Mouse (Mus musculus) heart, adult 2 months (tissue): ENCODE measurements around the gene Slc6a6. TPM values are rescaled to one million over a fixed set of nuclear protein-coding genes. Genes with fewer than 3 reads are reported as not detected.

Experiments
- DNase-seq, 2 experiments: peaks; one replicate each; pipeline ENCODE4 v3.0.0; 2021
- H3K27ac ChIP-seq: fragments of 200-600 bp; 2 replicates; pipeline ENCODE4 v1.8.1; 2022
- H3K27me3 ChIP-seq: fragments of 200-500 bp; 2 replicates; pipeline ENCODE4 v1.6.1; 2012; ENCODE audit warnings: mild to moderate bottlenecking, low read length, inconsistent platforms, mixed read lengths; ENCODE audit not compliant: control insufficient read depth, insufficient read depth
- H3K36me3 ChIP-seq: fragments of 200-500 bp; 2 replicates; pipeline ENCODE4 v1.6.1; 2012; ENCODE audit warnings: low read length, inconsistent platforms; ENCODE audit not compliant: control insufficient read depth, insufficient read depth
- H3K4me1 ChIP-seq: fragments of 200-500 bp; 2 replicates; pipeline ENCODE4 v1.6.1; 2011; ENCODE audit warnings: low read length; ENCODE audit not compliant: control insufficient read depth, insufficient read depth
- H3K4me3 ChIP-seq: fragments of 200-600 bp; 2 replicates; pipeline ENCODE4 v1.8.1; 2022
- H3K79me2 ChIP-seq: fragments of 200-500 bp; replicated peaks from 2 replicates; pipeline ENCODE4 v1.6.1; 2012; ENCODE audit warnings: mild to moderate bottlenecking, inconsistent platforms, low read length, moderate library complexity, mixed read lengths; ENCODE audit not compliant: control insufficient read depth, insufficient read depth
- H3K9ac ChIP-seq: fragments of 200-500 bp; 2 replicates; pipeline ENCODE4 v1.6.1; 2012; ENCODE audit warnings: low read depth, mild to moderate bottlenecking, control low read depth, inconsistent platforms, low read length, mixed read lengths
- CTCF ChIP-seq: fragments of 200-600 bp; IDR thresholded peaks from 2 replicates; pipeline ENCODE4 v1.8.1; 2022; ENCODE audit warnings: antibody characterized with exemption, mild to moderate bottlenecking, moderate library complexity
- EP300 ChIP-seq: fragments of 200-500 bp; IDR thresholded peaks from 2 replicates; pipeline ENCODE4 v1.6.1; 2011; ENCODE audit warnings: low read depth, low read length, control low read depth; ENCODE audit not compliant: insufficient read depth
- POLR2A ChIP-seq: fragments of 200-500 bp; IDR thresholded peaks from 2 replicates; pipeline ENCODE4 v1.6.1; 2011; ENCODE audit warnings: mild to moderate bottlenecking, low read depth, low read length, control low read depth; ENCODE audit not compliant: insufficient read depth
- WGBS: fragments of 180-500 bp; shearing (Covaris S2); methylation state at CpG from one replicate; pipeline ENCODE4 v1.1.7; 2018; 5-methylcytosine and 5-hydroxymethylcytosine counted together
- intact Hi-C: fragments of 180-260 bp; cut with DNase I; formaldehyde crosslinking; loops from one replicate; pipeline ENCODE4 v1.15.1; 2025
- polyA plus RNA-seq: library from polyadenylated mRNA; depleted of rRNA; stranded (reverse); fragments of >200 nt; gene quantifications from 2 replicates; pipeline ENCODE4 v1.2.3, GENCODE M21; 2012
- total RNA-seq, 2 experiments: library from RNA; stranded (reverse); gene quantifications; 2 replicates each; pipeline ENCODE4 v1.2.3; 2021

Gene Slc6a6
- total and polyA plus RNA-seq, 3 experiments, result 56.4 to 96.9 (median 86.2) TPM

DNA sequence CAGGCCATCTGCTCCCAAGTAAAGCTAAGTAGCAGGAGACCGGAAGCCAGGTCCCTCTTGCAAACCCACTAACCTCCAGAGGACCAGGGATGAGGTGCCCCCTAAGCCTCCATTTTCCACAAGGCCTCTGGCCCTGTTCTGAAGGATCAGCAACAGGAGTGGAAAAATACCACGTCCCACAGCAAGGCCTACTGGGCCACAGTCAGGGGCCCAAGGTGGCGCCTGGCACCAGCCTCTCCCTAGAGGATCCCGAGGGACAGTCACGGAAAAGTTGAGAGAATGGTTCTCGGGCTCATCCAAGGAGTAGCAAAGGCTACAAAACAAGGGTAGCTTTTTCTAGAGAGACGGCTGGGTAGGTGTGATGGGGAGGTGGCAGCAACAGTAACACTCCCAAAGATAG is 53.6 kb downstream of the Slc6a6 start:
- intact Hi-C loops, result loop anchor here (2.0 kb wide), 1 partner anchor 23 kb away; no protein-coding TSS in a partner anchor
- Histone ChIP-seq H3K9ac (no peak overlapping the region; the same call in 1 of the 2 replicates), H3K4me1 (peaks cover 29% of the 10 kb centered on the region), H3K36me3 (peaks cover 27% of the 10 kb centered on the region), H3K27me3 (no peaks in the 10 kb centered on the region), H3K27ac (peak overlapping the region; percentile 84), H3K4me3 (no peak overlapping the region), H3K79me2 (no peaks in the 10 kb centered on the region; the same call in 1 of the 2 replicates)
- WGBS, result 60% methylated on average over 7 of the region's 7 CpGs
- DNase-seq, result peak in 1 of 2 experiments; percentile 37
- TF ChIP-seq POLR2A, result no peak
- TF ChIP-seq EP300, result no peak
- TF ChIP-seq CTCF, result no peak

DNA sequence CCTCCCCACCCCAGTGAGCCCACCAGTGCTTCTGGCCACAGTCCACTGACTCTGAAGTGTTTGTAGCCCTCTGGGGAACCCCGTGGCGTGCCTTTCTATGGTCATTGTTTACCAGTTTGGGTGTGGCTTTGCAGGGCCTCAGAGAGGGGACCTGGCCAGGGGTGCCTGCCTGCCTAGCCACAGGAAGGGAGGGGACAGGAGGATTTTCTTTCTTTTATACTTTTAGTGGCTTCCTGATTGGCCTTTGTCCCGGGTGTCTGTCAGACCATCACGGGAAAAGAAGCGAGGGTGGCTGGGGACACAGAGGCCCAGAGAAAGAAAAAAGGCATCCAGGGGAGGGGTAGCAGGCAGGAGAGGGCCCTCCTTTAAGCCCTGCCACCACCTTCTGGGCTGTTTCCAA is 54.2 kb downstream of the Slc6a6 start:
- peak; percentile 63 to 76 for DNase-seq
- Histone ChIP-seq H3K79me2 (no peaks in the 10 kb centered on the region; the same call in 1 of the 2 replicates), H3K36me3 (peaks cover 27% of the 10 kb centered on the region), H3K4me1 (peaks cover 29% of the 10 kb centered on the region), H3K27me3 (no peaks in the 10 kb centered on the region), H3K9ac (no peak overlapping the region), H3K27ac (peak overlapping the region; percentile 84), H3K4me3 (no peak overlapping the region)
- TF ChIP-seq EP300 (peak; percentile 87), CTCF (no peak)
- intact Hi-C loops, result loop anchor here (1.0 kb wide), 1 partner anchor 17 kb away; no protein-coding TSS in a partner anchor
- WGBS, result 55% methylated on average over 5 of the region's 5 CpGs

DNA sequence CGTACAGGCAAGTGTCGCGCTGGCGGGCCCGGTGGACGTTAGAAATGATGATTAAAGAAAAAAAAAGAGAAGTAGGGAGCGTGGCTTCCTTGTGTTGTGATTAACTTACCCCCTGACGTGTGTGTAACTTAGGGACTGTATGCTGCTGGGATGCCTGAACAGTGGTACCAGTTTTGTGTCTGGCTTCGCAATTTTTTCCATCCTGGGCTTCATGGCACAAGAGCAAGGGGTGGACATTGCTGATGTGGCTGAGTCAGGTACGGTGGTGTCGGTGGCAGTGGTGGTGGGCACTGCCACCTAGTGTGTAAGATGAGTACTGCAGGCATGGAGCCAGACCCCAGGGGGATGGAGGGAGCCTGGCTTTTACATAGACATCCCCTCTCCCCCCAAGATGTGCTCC is 57.2 kb downstream of the Slc6a6 start:
- H3K9ac ChIP-seq, result no peak overlapping the region
- H3K36me3 ChIP-seq, result peaks cover 22% of the 10 kb centered on the region
- DNase-seq, result peak; percentile 68 to 82
- intact Hi-C loops, result loop anchor here (1.0 kb wide), 2 partner anchors 165 to 214 kb away; no protein-coding TSS in a partner anchor
- no peaks in the 10 kb centered on the region; the same call in 1 of the 2 replicates for H3K79me2 ChIP-seq
- no peak overlapping the region for H3K4me3 ChIP-seq
- H3K4me1 ChIP-seq, result peaks cover 19% of the 10 kb centered on the region
- no peaks in the 10 kb centered on the region for H3K27me3 ChIP-seq
- 71% methylated on average over 11 of the region's 11 CpGs for WGBS
- H3K27ac ChIP-seq, result no peak overlapping the region
- TF ChIP-seq EP300 (peak; percentile 95), CTCF (peak; percentile 100; the same call in 1 of the 2 replicates), POLR2A (no peak)

DNA sequence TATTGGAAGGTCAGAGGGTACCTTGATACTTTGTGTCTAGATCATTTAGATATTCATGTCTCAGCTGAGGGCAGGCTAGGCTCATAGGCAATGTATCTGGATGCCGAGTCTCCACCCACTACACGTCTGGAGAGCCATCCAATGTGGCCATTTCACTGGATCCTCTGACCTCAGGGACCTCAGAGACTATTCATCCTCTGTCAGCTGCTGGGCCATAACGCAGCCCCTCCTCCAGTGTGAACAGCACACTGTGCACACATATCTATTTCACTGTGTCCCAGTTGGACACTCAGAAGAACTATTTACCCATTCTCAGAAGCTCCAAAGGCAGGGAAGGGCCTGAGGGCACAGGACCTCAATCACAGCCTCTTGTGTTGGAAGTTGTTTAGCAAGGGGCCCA is 58.6 kb downstream of the Slc6a6 start:
- Histone ChIP-seq H3K4me3 (no peak overlapping the region), H3K9ac (no peak overlapping the region), H3K36me3 (peaks cover 11% of the 10 kb centered on the region), H3K27me3 (no peaks in the 10 kb centered on the region), H3K4me1 (peaks cover 10% of the 10 kb centered on the region), H3K79me2 (no peaks in the 10 kb centered on the region; the same call in 1 of the 2 replicates), H3K27ac (no peak overlapping the region)
- intact Hi-C loops, result no loop called here
- WGBS, result 75% methylated on average over 3 of the region's 3 CpGs
- TF ChIP-seq CTCF, result no peak
- no peak for TF ChIP-seq EP300
- no peak for TF ChIP-seq POLR2A
- no peak for DNase-seq

DNA sequence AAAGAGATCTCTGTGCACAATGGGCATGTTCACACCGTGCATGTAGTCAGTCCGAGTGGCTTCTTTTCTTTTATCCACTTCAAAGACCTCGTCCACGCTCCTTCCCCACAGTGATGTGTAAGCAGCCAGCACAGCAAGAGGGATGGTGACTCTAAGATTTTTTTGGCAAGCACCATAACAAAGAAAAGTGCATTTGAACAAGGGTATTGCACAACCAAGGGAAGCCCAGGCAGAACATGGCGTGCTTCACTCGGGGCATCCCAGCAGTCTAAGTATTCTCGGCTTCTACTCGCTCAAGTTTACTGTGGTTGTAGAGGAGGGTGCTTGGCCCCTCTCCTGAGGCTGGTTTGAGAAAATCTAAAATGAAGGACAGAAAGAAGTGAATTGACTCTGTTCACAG is 59.1 kb downstream of the Slc6a6 start:
- H3K36me3 ChIP-seq, result peaks cover 7% of the 10 kb centered on the region
- no peak for TF ChIP-seq POLR2A
- no peak for TF ChIP-seq CTCF
- no peak for TF ChIP-seq EP300
- intact Hi-C loops, result no loop called here

DNA sequence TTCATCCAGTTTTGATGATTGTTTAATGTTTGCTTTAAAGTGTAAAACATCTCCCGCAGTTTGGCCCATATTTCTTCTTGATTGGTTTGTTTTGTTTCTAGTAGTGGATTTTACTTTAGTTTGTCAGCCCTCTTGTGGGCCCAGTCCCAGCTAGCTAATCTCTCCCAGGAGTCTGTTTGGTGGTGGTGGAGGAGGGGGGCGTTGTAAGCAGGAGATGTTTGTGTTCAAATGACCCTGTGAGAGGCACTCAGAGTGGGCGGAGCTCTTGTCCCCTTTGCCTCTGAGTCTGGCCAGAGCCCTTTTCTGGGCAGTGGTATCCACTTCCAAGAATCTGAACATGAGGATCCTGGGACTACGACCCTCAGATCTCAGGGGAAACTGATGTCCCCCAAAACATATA is 60.0 kb downstream of the Slc6a6 start:
- Histone ChIP-seq H3K79me2 (no peaks in the 10 kb centered on the region; the same call in 1 of the 2 replicates), H3K9ac (no peak overlapping the region), H3K27ac (no peak overlapping the region), H3K4me1 (peaks cover under 1% of the 10 kb centered on the region), H3K36me3 (peaks cover 4% of the 10 kb centered on the region), H3K27me3 (no peaks in the 10 kb centered on the region), H3K4me3 (no peak overlapping the region)
- TF ChIP-seq EP300 (no peak), POLR2A (no peak), CTCF (no peak)
- intact Hi-C loops, result no loop called here
- 79% methylated on average over 4 of the region's 4 CpGs for WGBS
- DNase-seq, result no peak

More for the DNA sequence above, 59.1 kb downstream of the Slc6a6 start:
- no peaks in the 10 kb centered on the region for H3K27me3 ChIP-seq
- peaks cover 7% of the 10 kb centered on the region for H3K4me1 ChIP-seq
- no peak overlapping the region for H3K4me3 ChIP-seq
- DNase-seq, result no peak
- H3K9ac ChIP-seq, result no peak overlapping the region
- H3K79me2 ChIP-seq, result no peaks in the 10 kb centered on the region; the same call in 1 of the 2 replicates
- H3K27ac ChIP-seq, result no peak overlapping the region
- 91% methylated on average over 8 of the region's 8 CpGs for WGBS

DNA sequence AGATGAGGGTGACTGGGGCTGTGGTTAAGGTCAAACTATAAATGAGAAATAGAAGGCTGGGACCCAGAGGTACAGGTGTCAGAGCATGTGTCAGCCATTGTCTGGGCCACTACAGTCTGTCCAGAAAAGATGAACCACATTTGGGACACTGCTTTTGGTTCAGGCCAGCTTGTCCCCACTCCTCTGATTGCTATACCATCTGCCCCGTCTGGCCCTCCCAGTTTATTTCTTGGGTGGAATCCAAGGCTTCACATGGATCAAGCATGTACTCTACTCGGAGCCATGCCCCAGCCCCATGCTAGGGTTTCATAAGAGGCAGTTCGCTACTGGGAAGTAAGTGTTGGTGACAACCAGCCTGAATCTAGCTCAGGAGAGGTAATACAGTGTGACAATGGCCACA is 61.4 kb downstream of the Slc6a6 start:
- Histone ChIP-seq H3K79me2 (no peaks in the 10 kb centered on the region), H3K4me3 (no peak overlapping the region), H3K36me3 (peaks cover 4% of the 10 kb centered on the region), H3K27me3 (no peaks in the 10 kb centered on the region), H3K27ac (no peak overlapping the region), H3K9ac (no peak overlapping the region), H3K4me1 (no peaks in the 10 kb centered on the region; the same call in 1 of the 2 replicates)
- intact Hi-C loops, result no loop called here
- TF ChIP-seq CTCF (no peak), POLR2A (no peak), EP300 (no peak)
- WGBS, result 66% methylated on average over 3 of the region's 3 CpGs
- peak in 1 of 2 experiments; percentile 11 for DNase-seq
